Mouse (Mus musculus) mesoderm, embryonic 11.5 days (tissue): ENCODE data around the gene Asap3.

ENCODE experiments used
- DNase-seq: peaks from one replicate; pipeline ENCODE4 v3.0.0-alpha.2; 2012; ENCODE audit warnings: low read depth, low spot score

Gene Asap3

DNA sequence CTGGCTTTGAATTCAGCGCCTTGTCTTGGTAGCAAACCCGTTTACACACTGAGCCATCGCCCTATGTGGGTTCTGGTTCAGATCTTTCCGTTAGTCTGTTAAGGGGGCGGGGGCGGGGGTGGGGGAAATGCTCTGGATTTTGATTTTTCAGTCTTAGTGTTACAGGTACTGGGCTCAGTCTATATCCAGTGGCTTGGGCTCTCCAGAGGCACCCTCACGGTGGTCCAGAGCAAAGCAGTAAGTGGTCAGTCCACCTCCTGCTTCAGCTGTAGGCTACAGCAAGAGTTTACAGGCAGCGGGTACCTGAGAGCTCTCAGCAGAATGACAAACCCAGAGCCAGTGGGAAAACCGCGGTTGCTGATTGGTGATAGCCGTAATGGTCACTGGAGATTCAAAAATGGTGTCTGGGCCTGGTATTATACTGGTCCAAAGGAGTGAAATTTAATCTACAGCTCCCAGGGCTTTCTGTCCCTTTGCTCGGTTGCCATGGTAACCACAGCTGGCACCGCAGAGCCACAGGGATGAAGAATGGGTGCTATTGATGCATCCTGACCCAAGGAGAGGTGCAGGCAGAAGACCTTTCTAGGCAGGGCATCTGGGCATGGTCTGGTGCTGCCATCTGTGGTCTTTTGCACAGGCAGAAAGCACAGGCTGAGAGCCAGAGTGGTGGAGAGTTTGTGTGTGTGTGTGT, 17.5 kb downstream of the Asap3 start:
- peak; percentile 72 for DNase-seq

DNA sequence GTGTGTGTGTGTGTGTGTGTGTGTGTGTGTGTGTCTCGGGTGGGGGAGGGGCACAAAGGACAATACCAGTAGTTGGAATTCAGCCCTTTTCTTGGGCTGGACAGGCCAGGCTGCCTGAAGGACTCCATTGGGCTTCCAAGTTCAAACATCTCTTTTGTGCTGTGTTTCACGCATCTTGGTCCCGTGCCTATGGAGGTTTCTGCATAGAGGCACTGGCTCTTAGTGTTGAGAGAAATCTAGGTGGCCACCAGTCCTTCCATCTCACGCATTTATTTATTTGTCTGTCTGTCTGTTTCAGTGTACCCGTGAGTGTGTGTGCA, 18.0 kb downstream of the Asap3 start:
- DNase-seq: no peak

DNA sequence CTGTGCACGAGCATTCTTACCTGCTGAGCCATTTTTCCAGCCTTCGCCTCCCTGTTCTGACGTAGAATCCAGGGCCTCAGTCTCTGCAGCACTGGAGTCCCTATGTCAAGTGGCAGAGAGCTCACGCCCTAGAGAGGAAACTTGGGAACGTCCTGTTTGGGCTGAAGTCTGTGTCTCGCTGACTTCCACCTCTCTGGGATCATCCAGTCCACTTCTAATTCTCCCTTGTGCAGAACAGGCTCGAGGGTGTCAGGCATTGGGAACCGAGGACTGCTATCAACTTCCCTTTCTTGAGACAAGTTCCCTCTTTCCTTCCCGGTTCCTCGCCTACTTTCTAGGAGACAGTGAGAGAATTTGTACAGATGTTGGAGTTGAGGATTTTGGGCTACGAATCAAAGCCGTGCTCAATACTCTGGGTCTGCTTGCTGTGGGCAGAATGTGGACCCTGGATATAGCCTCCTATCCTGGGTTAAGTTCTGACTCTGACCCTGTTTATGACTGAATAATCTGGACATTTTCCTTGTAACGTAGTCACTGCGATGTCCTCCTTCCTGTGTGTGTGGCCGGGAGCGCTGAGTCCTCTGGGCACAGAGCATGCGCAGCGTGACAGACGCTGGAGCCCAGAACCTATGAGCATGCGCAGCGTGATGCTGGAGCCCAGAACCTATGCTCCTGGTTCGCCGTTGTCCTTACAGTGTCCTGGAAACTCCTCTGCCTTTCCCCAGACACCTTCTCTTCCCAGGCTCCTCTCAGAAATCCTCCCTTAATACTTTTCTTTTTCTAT, 18.7 kb downstream of the Asap3 start:
- DNase-seq: no peak

DNA sequence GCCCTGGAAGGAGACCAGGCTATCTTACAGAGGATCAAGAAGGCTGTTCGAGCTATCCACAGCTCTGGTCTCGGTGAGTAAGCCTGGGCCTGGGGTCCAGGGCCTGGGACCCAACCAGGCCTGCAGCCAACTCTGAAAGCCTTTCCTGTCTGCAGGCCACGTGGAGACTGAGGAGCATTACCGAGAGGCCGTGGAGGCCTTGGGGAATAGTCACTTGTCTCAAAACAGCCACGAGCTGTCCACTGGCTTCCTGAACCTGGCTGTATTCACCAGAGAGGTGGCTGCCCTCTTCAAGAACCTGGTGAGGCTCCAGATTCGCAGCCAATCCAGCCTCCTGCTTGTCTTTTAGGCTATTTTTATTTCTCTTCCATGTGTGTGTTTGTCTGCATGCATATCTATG, 21.2 kb downstream of the Asap3 start:
- no peak for DNase-seq

DNA sequence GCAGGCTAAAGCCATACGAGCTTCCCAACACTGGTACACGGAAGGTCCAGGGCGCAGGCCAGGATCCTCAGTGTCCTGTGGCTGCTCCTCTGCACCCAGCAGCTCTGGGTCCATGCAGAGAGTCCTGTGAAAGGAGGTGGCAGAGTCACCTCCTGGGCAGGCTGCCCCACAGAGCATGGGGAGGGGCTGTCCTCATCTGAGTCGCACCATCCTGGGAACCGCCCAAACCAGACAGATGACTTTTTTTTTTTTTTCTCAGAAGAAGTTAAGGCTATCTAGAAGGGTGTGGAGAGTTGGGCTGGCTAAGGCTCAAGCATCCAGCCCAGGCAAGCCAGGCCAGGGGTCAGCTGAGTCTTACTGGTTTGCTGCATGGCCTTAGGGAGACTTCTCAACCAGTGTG, 22.5 kb downstream of the Asap3 start:
- no peak for DNase-seq

DNA sequence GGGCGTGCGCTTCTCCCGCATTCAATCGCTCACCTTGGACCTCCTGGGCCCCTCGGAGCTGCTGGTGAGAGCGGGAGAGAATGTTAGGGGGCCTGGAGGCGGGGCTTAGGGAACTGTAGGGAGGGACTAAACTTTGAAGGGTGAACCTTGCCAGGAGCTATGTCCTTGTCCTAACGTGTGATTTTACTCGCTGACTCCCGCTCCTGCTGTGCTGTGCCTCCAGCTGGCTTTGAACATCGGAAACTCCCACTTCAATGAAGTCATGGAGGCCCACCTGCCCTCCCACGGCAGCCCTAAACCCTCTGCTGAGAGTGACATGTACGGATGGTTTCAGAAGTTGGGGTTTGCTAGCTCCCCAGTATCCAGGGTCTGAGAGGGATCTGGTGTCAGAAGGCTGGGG, 32.5 kb downstream of the Asap3 start:
- DNase-seq: no peak

DNA sequence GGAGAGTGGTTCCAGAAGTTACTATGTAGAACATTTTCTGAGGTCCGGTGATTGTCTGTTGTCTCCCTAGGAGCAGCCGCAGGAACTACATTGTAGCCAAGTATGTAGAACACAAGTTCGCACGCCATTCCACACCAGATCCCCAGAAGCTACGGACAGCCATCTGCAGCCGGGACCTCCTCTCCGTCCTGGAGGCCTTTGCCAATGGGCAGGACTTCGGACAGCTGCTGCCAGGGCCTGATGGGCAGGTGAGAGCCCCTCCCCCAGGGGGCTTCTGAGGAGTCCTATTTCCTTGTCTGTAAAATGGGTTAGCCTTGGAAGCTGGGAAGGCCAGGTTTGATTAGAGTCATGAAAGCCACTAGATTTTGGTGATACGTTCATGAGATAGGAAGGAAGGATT, 32.9 kb downstream of the Asap3 start:
- no peak for DNase-seq

DNA sequence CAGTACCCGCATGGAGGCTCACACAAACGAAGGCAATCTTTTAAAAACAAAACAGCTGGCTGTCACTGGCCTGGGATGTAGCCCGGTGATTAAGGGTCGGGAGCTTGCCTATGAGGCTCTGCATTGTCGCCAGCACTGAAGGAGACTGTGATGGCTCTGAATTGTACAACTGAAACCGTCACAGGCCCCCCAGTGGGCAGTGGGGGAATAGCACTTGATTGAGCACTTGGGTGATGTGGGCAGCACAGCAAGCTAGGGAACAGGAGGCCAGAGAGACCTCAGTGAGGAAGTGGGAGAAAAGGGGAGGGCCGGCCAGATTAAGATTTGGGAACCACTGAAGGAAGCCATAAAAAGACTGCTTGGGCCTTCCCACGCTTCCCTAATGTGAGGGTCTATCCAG, 33.5 kb downstream of the Asap3 start:
- peak; percentile 77 for DNase-seq

DNA sequence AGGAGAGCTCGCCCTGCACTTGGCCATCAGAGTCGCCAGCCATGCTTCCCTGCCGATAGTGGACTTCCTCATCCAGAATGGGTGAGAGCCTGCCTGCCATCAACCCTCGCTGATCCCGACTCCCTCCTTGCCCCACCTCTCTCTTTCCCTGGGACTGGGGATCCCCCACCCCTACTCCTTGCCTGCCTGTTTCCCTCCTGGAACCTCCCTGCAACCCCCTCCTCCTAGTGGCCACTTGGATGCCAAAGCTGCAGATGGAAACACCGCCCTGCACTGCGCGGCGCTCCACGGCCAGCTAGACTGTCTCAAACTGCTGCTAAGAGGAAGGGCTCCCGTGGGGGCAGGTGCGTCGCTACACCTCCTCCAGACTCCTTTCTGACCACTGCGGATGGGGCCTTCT, 34.0 kb downstream of the Asap3 start:
- DNase-seq: no peak

DNA sequence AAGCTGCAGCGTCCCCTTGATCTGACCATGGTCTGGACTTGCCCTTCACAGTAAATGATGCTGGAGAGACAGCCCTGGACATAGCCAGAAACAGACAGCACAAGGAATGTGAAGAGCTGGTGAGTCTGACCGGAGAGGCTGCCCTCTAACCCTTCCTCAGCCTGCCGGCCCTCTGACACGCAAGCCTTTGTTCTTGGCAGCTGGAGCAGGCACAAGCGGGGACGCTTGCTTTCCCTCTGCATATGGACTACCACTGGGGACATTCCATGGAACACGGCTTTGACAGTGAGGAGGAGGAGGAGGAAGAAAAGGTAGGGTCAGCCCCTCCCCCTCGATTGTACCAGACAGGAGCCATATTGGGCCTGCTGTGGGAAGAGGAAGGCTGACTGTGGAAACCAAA, 34.8 kb downstream of the Asap3 start:
- DNase-seq: no peak

DNA sequence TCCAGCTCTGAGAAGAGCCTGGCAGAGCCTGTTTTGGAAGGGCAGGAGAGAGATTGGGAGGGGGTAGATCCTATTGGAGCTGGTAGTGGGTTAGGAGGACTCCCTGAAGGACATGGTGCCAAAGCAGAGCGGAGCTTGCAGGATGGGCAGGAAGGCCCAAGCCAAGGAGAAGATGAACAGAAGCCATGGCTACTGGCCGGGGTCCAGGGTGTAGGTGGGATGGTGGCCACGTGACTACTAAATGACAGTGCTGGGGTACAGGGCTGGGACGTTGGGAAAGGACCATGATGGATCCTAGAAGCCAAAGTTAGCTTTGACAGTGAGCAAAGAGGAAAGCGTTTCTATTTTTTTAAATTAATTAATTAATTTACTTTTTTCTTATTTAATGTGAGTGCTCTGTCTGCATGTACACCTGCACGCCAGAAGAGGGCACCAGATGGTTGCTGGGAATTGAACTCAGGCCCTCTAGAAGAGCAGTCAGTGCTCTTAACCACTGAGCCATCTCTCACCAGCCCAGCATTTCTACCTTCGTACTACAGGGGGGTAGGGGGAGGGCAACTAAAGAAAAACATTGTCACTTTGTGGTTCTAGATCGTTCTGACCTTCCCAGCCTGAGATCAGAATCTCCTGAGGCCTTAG, 36.0 kb downstream of the Asap3 start:
- no peak for DNase-seq

DNA sequence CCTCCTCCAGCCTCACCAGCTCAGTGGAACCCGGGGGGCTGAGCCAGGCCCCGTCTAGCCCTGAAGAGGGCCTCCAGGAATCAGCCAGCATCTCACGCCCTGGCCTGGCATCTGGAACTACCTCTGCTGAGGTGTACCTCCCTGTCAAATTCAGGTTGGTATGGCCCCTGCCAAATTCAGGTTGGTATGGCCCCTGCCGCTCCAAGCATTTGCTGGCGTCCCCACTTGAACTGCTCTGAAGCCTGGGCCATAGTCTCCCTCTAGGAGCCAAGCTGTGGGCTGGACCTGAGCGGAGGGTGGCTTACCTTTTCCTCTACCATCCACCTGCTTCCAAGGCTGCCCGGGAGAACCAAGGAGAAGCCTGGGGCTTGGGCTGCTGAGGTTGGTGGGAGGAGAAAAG, 36.6 kb downstream of the Asap3 start:
- DNase-seq: no peak

DNA sequence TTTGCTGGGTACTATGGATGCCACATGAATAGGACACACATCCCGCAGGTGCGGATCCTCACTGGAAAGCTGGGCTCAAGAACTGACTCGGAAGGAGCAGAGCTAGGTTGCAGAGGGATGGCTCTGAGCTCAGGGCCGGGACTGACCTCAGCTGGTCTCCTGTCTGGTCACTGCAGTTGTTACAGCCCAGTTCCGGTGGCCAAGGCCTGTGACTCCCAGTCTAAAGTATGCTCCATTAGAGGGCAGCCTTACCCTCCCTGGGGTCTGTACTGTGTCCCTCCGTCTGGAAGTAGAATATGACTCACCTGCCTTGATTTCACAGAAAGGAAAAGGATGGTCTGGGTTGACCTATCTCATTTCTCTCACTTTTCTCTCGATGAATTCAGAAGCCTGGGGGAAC, 38.0 kb downstream of the Asap3 start:
- DNase-seq: no peak

DNA sequence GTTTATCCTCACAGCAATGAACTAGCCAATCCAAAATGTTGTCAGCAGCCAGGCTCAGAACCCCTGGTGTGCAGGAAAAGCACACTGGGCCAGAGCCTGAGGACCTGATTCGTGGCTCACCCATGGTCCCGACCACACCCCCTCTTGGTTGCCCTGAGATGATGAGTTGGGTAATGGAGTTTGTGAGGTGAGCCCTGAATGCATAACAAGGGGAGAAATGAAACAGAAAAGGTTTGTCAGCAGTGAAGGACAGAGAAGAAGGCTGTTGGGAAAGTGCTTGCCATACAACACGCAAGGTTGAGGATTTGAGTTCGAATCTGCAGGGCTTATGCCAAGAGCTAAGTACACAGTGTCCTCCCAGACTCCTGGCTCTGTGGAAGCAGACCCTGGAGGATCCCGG, 39.5 kb downstream of the Asap3 start:
- DNase-seq: no peak

DNA sequence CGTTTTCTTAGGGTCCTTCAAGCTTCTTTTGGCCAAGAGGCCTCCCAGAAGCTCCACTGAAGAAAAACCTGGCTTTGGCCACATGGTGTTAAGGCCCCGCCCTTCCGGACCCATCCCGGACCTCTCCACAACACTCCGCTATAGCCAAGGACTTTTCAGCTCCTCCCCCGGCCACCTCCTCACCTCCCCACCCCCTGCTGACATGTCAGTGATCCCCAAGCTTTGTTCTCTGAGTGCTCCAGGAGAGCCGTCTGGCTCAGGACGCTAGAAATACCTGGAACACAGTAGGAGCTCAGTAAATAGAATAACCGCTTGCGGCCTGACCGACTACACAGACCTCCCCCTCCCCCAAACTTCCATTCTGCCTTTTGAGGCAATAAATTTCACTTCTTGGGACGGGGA, 40.4 kb downstream of the Asap3 start:
- DNase-seq: peak; percentile 58

DNA sequence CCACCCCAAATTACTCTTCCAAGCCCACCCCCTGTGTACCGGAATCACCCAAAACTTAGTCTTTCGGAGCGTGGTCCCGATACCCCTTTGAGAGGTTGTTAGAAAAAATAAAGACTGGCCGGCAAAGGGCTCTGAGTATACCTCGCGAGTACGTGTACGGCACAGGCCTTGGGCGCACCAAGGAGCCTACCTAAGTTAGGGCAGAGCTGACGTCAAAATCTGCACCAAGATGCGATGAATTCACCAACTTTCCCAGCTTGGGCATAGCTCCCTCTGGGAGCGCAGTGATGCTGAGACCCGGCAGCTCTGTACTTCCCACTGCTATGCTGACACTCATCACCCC, 41.2 kb downstream of the Asap3 start:
- DNase-seq: no peak

DNA sequence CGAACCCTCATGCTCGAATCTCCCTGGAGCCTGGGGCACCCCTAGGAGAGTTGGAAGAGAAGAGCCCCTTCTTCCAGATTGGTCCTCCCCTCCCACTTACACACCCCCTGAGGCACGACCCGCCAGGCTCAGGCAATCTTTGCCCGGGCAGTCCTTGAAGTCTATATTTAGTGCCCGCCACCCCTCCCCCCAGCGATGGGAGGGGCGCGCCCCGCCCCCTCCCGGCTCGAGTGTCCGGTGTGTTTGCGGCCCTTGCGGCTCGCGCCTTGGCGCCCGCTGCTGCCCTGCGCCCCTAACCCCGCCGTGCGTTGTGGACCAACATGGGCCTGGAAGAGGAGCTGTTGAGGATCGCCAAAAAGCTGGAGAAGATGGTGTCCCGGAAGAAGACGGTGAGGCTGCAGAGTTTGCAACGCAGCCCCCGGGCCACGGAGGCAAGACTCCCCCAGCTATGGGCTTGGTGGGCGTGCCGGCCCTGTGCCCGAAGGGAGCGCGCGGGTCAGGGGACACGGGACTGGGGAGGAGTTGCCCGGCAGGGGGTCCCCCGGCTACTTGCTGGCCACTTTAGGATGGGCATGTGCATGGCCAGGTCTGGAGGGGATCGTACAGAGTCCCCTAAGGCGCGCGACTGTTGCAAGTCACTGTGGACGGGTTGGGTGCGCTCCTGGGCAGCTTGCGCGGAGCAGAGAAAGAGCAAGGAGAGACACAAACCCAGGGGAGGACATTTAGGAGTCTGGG, 41.7 kb downstream of the Asap3 start, which contains the start of gene Tcea3:
Gene Tcea3, plus strand, starts transcription at position 1 of the 735 bp plus-strand sequence.
- DNase-seq: peak; percentile 55

DNA sequence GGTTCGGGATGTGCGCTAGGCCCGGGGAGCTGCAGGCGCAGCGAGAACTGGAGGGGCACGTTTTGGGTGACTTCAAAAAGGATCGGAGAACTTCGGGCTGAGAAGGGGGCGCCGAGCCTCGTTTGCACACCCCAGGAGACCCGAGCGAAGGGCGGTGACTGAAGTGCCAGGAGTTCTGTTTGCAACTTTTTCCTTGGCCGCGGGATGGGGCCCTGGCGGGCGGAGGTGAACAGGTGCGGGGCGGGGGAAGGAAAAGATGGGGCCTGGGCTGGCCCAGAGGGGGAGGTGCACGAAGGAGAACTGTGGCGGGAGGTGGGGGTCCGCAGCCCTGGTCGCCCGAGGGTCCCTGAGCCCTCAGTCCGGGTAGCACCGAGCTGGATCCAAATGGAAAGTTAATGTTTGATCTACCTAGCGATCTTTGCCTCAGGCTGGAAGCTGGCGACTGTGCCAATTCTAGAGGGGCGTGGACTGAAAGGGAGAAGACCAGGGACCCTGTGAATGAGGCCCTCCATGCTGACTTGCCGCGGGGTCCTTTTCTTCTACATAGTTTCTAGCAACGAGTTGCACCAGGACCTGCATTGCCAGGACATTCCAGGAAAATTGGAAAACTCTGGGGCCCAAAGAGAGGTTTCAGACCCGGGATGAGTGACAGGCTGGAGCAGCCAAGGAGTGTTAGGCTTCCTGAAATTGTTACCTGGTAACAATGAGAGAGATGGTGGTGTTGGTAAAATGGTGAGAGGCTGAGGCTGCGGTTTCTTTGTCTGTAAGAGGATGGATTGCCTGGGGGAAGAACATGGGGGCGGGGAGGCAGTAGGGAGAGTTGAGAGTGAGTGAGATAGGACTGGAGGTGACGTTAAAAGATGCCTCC, 42.5 kb downstream of the Asap3 start:
- DNase-seq: no peak

DNA sequence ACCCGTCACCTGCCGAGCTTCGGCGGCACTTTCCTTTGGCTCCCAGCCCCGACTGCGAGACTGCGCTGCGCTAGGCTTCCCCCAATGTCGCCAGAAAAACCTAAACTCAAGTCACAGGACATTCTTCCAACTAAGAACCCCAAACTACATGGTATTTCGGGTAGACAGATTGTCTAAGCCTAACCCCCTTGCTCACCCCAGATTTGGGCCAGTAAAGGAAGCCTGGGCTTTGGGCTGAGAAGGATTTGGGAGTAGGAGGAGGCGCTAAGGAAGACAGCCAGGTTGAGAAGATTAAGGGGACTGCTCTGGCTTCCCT, 43.1 kb downstream of the Asap3 start:
- DNase-seq: no peak

DNA sequence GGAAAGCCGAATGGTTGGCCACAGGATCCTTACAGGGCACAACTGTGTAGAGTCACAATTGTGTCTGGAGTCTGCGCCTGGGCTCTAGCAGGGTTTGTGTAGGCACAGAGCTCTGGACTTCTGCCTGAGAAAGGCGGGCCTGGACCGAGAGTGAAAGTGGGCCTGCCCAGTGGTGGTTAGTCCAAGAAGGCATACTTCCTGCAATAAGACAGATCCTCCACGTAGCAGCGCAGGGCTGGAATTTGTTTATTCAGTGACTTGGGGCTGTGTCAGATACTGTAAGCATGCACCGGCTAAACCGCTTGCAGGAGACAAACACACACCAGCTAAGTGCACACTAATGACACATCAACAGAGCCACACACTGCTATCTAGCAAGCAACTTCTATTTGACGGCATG, 43.6 kb downstream of the Asap3 start:
- no peak for DNase-seq

DNA sequence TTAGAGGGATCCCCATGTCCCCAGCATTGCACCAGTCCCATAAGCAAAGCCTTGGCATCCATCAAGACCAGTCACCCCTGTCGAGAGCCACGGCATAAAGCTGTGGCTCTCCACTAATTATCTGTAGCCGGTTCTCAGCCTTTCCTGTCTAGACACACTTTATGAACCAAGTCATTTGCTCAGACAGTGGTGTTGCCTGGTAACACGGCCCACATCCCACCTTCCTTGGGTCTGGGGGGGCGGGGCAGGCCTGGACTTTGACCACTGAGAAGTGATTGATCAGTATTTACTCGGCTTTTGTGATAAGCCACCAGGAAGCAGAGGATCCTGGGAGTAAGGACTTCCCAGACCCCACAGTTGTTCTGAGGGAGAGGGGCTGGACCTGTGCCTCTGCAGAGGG, 49.8 kb downstream of the Asap3 start:
- no peak for DNase-seq

DNA sequence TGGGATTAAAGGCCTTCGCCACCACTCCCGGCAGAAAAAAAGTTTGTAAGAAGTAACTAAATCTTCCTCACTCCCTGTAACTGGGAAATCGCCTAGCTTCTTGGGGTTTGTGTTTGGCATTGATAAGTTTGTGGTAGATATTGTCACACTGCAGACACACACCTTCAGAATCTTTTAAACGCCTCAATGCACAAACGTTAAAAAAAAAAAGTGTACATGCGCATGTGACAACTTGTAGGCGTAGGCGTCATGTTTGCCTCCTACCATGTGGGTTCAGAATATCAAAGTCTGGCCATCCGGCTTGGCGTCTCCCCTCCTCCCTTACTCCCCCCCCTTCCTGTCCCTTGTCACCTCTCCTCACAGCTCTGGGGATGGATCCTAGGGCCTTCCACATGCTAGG, 50.5 kb downstream of the Asap3 start:
- DNase-seq: no peak
